Mouse (Mus musculus) lung, adult 2 months (tissue): ENCODE results near the gene Elp5.

Experiments
- CTCF ChIP-seq: fragments of 200-500 bp; IDR thresholded peaks from 2 replicates; pipeline ENCODE4 v1.5.1; 2011; ENCODE audit warnings: mild to moderate bottlenecking, low read length, control low read depth; ENCODE audit not compliant: insufficient read depth
- POLR2A ChIP-seq: fragments of 200-500 bp; IDR thresholded peaks from 2 replicates; pipeline ENCODE4 v1.6.1; 2011; ENCODE audit warnings: low read depth, mild to moderate bottlenecking, control low read depth, low read length, borderline replicate concordance; ENCODE audit errors: extremely low read depth

DNA sequence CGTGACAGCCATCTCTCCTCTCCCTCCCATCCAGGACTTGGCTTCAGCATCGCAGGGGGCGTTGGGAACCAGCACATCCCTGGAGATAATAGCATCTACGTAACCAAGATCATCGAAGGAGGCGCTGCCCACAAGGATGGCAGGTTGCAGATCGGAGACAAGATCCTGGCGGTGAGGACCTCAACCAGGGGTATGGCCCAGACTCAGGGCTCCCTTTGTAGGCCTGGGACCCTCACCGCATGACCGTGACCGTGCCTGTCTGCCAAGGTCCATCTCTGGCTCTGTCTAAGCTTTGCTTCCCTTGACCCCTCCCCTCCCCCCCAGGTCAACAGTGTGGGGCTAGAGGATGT is 49.0 kb upstream of the Elp5 start:
- no peak for TF ChIP-seq POLR2A
- no peak for TF ChIP-seq CTCF
